8 mouse cellular contexts compared by ENCODE assay signal in the genomic region with DNA sequence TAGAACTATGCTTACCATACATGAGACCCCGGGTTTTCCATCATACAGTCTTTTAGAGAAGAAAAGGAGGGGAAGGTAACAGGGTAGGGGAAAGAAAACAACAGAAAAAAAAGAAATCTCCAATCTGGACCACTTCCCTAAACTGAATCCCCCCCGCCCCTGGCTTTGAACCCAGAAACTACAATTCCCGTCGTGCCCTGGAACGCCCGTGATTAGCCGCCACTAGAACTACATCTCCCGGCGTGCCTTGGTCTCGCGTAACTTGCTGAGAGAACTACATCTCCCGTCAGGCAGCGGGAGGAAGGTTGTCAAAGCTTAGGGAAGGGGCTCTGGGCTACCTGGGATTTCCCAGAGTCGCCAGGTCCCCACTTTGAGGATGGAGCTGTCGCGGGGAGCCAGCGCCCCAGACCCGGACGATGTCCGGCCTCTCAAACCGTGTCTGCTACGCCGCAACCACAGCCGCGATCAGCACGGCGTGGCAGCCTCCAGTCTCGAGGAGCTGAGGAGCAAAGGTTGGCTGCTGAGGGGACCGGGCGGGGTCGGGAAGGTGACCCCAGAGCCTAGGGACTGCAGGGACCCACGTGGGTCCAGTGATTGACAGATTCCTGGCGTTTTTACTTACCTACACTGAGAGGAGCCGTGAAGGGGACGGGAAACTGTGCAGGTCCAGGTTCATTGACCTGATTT. TPM values are rescaled to one million over a fixed set of nuclear protein-coding genes. Genes with fewer than 3 reads are reported as not detected.
DNase-seq lines count a peak whose midpoint lies in the region; ATAC-seq and TF ChIP-seq lines count a peak whose summit lies in the region.

A gene (plus strand): TSS at position 272 of the 687 bp plus-strand sequence.

- DNase-seq in B cell, adult 2 months: peak; percentile 93 to 95
- DNase-seq in brain, adult 2 months (ENCODE audit: low read depth, low spot score): peak; percentile 97
- peak; percentile 93 for DNase-seq in liver, adult 2 months (ENCODE audit: extremely low read depth, low read depth, low spot score)
- peak; percentile 93 for DNase-seq in splenic B cell, adult 2 months (ENCODE audit: low read depth, low spot score)

- no peaks in the 10 kb centered on the region for H3K9me3 ChIP-seq in heart, embryonic 11.5 days (replicated peaks; ENCODE audit: control insufficient read depth, low read length)
- no peaks in the 10 kb centered on the region for H3K9me3 ChIP-seq in kidney, embryonic 16.5 days (ENCODE audit: low read length)

- H3K4me2 ChIP-seq in heart, embryonic 11.5 days: peak within 1 kb of the TSS; percentile 77
- peak within 1 kb of the TSS; percentile 64 for H3K4me2 ChIP-seq in kidney, embryonic 16.5 days (replicated peaks; ENCODE audit: low read depth, low read length)
- H3K4me2 ChIP-seq in myocyte (ENCODE audit: low read depth): peak within 1 kb of the TSS; percentile 92

- H3K79me2 ChIP-seq in liver, adult 2 months (ENCODE audit: control insufficient read depth, insufficient read depth, low read length): peaks cover 6% of the 10 kb centered on the region
- peaks cover 5% of the 10 kb centered on the region for H3K79me2 ChIP-seq in myocyte (ENCODE audit: control insufficient read depth, insufficient read depth)

- H3K27ac ChIP-seq in heart, embryonic 11.5 days (ENCODE audit: low read depth, low read length): no peak within 1 kb of the TSS
- H3K27ac ChIP-seq in kidney, embryonic 16.5 days (ENCODE audit: low read length): no peak within 1 kb of the TSS
- peak within 1 kb of the TSS; percentile 99 for H3K27ac ChIP-seq in liver, adult 2 months (replicated peaks; ENCODE audit: insufficient read depth, low read depth, low read length)

- TF ChIP-seq POLR2A in liver, adult 2 months (IDR thresholded peaks at IDR 0.05; ENCODE audit: extremely low read depth, insufficient read depth, low read length): no peak
- peak; percentile 47 for TF ChIP-seq POLR2A in myocyte (IDR thresholded peaks at IDR 0.05; ENCODE audit: insufficient read length, low read depth)

- H3K36me3 ChIP-seq in heart, embryonic 11.5 days (ENCODE audit: control insufficient read depth, insufficient read depth, low read length): 0 out of 2 replicates have a peak, but pooled peaks cover 2% of the 10 kb centered on the region
- 0 out of 2 replicates have a peak, but pooled peaks cover 7% of the 10 kb centered on the region for H3K36me3 ChIP-seq in kidney, embryonic 16.5 days (ENCODE audit: insufficient read depth, low read length)
- H3K36me3 ChIP-seq in liver, adult 2 months (ENCODE audit: control insufficient read depth, insufficient read depth, low read length): peaks cover 4% of the 10 kb centered on the region; the same call in 1 of the 2 replicates
- no peaks in the 10 kb centered on the region for H3K36me3 ChIP-seq in myocyte (ENCODE audit: control insufficient read depth, insufficient read depth)
- no peaks in the 10 kb centered on the region for H3K36me3 ChIP-seq in splenic B cell, adult 2 months (ENCODE audit: control insufficient read depth, insufficient read depth, low read length, poor library complexity, severe bottlenecking)

- H3K27me3 ChIP-seq in heart, embryonic 11.5 days (ENCODE audit: control insufficient read depth, insufficient read depth, low read length): no peaks in the 10 kb centered on the region
- no peaks in the 10 kb centered on the region for H3K27me3 ChIP-seq in kidney, embryonic 16.5 days (ENCODE audit: insufficient read depth, low read length)
- H3K27me3 ChIP-seq in liver, adult 2 months (ENCODE audit: control insufficient read depth, insufficient read depth, low read length): no peaks in the 10 kb centered on the region
- H3K27me3 ChIP-seq in myocyte (ENCODE audit: control insufficient read depth, insufficient read depth, insufficient read length): no peaks in the 10 kb centered on the region
- H3K27me3 ChIP-seq in splenic B cell, adult 2 months (ENCODE audit: control insufficient read depth, insufficient read depth, low read length, poor library complexity, severe bottlenecking): no peaks in the 10 kb centered on the region

- H3ac ChIP-seq in myocyte (ENCODE audit: control insufficient read depth, insufficient read length): peak within 1 kb of the TSS; percentile 24

- peak within 1 kb of the TSS; percentile 76 for H3K4me3 ChIP-seq in heart, embryonic 11.5 days (ENCODE audit: low read depth, low read length)
- H3K4me3 ChIP-seq in kidney, embryonic 16.5 days (ENCODE audit: low read length): peak within 1 kb of the TSS; percentile 83
- peak within 1 kb of the TSS; percentile 95 for H3K4me3 ChIP-seq in liver, adult 2 months (ENCODE audit: insufficient read depth, low read depth, low read length)
- peak within 1 kb of the TSS; percentile 39 for H3K4me3 ChIP-seq in myocyte

- TF ChIP-seq CTCF in liver, adult 2 months (IDR thresholded peaks at IDR 0.05; ENCODE audit: low read depth, low read length): no peak

- under 1% methylated on average over 35 of the region's 35 CpGs for WGBS in heart, embryonic 11.5 days (ENCODE audit: insufficient replicate concordance)
- under 1% methylated on average over 35 of the region's 35 CpGs for WGBS in kidney, embryonic 16.5 days
- under 1% methylated on average over 35 of the region's 35 CpGs for WGBS in liver, adult 2 months

- peak within 1 kb of the TSS; percentile 86 for H3K9ac ChIP-seq in heart, embryonic 11.5 days (ENCODE audit: low read depth, low read length)
- H3K9ac ChIP-seq in kidney, embryonic 16.5 days (replicated peaks; ENCODE audit: low read length): peak within 1 kb of the TSS; percentile 76
- peak within 1 kb of the TSS; percentile 94 for H3K9ac ChIP-seq in liver, adult 2 months (ENCODE audit: low read depth, low read length)

- ATAC-seq in erythroblast, adult 5-6 weeks (replicated peaks; ENCODE audit: low FRiP score, poor library complexity, severe bottlenecking): peak; percentile 95
- peak; percentile 68 for ATAC-seq in heart, embryonic 11.5 days (replicated peaks; ENCODE audit: insufficient number of reproducible peaks, low FRiP score, low TSS enrichment)
- ATAC-seq in kidney, embryonic 16.5 days (ENCODE audit: low FRiP score, low TSS enrichment): peak; percentile 86

- peaks cover 7% of the 10 kb centered on the region; the same call in 1 of the 2 replicates for H3K4me1 ChIP-seq in heart, embryonic 11.5 days (ENCODE audit: control insufficient read depth, insufficient read depth, low read length)
- H3K4me1 ChIP-seq in kidney, embryonic 16.5 days (ENCODE audit: insufficient read depth, low read length): peaks cover 6% of the 10 kb centered on the region
- H3K4me1 ChIP-seq in liver, adult 2 months (ENCODE audit: control insufficient read depth, insufficient read depth, low read length): peaks cover 5% of the 10 kb centered on the region

TF ChIP-seq in myocyte, 11 proteins besides CTCF, POLR2A, EP300 and RAD21:
- no peak for TF ChIP-seq REST (IDR thresholded peaks at IDR 0.05; ENCODE audit: insufficient read depth, insufficient read length)
- TF ChIP-seq MAX (IDR thresholded peaks at IDR 0.05; ENCODE audit: low read depth): no peak
- no peak for TF ChIP-seq TCF3 (IDR thresholded peaks at IDR 0.05; ENCODE audit: insufficient read length, low read depth)
- peak; percentile 56 for TF ChIP-seq POLR2AphosphoS2 (IDR thresholded peaks at IDR 0.05; ENCODE audit: insufficient read length, low read depth)
- TF ChIP-seq SRF (IDR thresholded peaks at IDR 0.05; ENCODE audit: control insufficient read depth, insufficient read length, low read depth): peak; percentile 47
- no peak for TF ChIP-seq MYOG (IDR thresholded peaks at IDR 0.05; ENCODE audit: control insufficient read depth in 1 of 3, insufficient read depth in 1 of 3, insufficient read length in 2 of 3, low read depth in 2 of 3)
- TF ChIP-seq CEBPB (IDR thresholded peaks at IDR 0.05; ENCODE audit: insufficient read depth, poor library complexity, severe bottlenecking): no peak
- TF ChIP-seq USF1 (IDR thresholded peaks at IDR 0.05; ENCODE audit: low read depth): no peak
- no peak for TF ChIP-seq TCF12 (IDR thresholded peaks at IDR 0.05; ENCODE audit: insufficient read depth, poor library complexity, severe bottlenecking)
- no peak for TF ChIP-seq MYOD1 (IDR thresholded peaks at IDR 0.05; ENCODE audit: control insufficient read depth in 1 of 3, insufficient read length in 2 of 3, low read depth in 2 of 3)
- TF ChIP-seq E2F4 (IDR thresholded peaks at IDR 0.05; ENCODE audit: insufficient read depth): peak; percentile 44

RNA-seq across cellular contexts. Expression of the gene that starts here (rescaled TPM):
- total RNA-seq in erythroblast, adult 5-6 weeks (2015; ENCODE audit: low replicate concordance): 4.8 and 9.4 TPM in 2 replicates
- 2.6 and 3.9 TPM in 2 replicates for total RNA-seq in erythroblast, adult 5-6 weeks (2017; ENCODE audit: low replicate concordance)
- 34.2 and 35.9 TPM in 2 replicates for polyA plus RNA-seq in heart, embryonic 11.5 days (2014; fragmentation: Nextera tagmentation; extraction: Ambion mirVana)
- 39.0 and 40.2 TPM in 2 replicates for polyA plus RNA-seq in kidney, embryonic 16.5 days (2015; fragmentation: Nextera tagmentation; extraction: Ambion mirVana)
- 11.8 and 13.2 TPM in 2 replicates for total RNA-seq in liver, adult 2 months (2014; rRNA removed)
- 14.5 and 14.8 TPM in 2 replicates for polyA plus RNA-seq in liver, adult 2 months (2012; rRNA removed)
- polyA plus RNA-seq in myocyte (2012; fragmentation: generic; extraction: Trizol): 17.5 TPM

Comparison
In these comparisons a context has a peak if more than half of its experiments do, and no peak if none do; other contexts are left out.
1. H3K4me3 ChIP-seq: peak in every context shown above with its lines; median percentile 95 in liver, adult 2 months; 83 in kidney, embryonic 16.5 days; 76 in heart, embryonic 11.5 days; 39 in myocyte.